Mouse (Mus musculus): Measurements from ENCODE around the gene Zfp978.

Zfp978 gene

DNA sequence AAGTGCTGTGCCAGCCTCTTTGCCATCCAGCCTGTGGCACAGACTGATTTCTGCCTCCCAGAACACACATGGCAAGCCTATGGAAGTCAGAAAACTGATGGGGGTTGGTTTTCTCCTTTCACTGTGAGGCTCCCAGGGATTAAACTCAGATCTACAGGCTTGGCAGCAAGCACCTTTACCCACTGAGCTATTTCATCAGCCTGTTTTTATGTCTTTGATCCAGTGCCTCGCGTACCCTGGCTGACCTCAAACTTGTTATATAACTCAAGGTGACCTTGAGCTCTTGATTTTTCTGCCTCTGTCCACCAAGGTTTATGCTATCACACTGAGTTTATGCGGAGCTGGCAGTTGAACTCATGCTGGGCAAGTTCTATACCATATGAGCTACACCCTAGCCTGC lies 71.9 kb downstream of the Zfp978 start:
- in situ Hi-C loops (cut with MboI, MseI): no loop called here

DNA sequence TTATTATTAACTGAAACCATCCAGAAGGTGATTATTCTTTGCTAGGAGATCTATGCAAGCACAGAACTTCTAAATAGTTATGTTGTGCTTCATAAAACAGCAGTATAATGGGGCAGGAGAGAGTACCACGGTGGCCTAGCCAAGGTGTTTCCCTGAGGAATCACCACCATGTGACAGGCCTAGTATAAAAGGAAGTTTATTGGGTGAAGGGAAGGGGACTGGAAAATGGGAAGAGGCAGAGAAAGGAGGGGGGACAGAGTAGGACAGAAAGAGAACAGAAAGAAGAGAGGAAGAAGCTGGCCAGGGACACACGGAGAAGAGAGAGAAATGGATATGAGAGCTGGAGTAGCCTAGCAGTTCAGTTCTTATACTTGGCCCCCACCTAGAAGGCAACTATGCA lies 72.8 kb downstream of the Zfp978 start:
- in situ Hi-C loops (cut with MboI, MseI): no loop called here
